Mouse (Mus musculus) spleen, adult 2 months (tissue): Measurements from ENCODE around the gene Strip1.

ENCODE experiments used
- CTCF ChIP-seq: fragments of 200-500 bp; IDR thresholded peaks from 2 replicates; pipeline ENCODE4 v1.5.1; 2011; ENCODE audit warnings: mild to moderate bottlenecking, inconsistent platforms; ENCODE audit not compliant: insufficient read depth, insufficient read length, insufficient replicate concordance; ENCODE audit errors: extremely low read depth
- POLR2A ChIP-seq: fragments of 200-500 bp; IDR thresholded peaks from 2 replicates; pipeline ENCODE4 v1.6.1; 2011; ENCODE audit warnings: low read depth, low read length, inconsistent platforms

DNA sequence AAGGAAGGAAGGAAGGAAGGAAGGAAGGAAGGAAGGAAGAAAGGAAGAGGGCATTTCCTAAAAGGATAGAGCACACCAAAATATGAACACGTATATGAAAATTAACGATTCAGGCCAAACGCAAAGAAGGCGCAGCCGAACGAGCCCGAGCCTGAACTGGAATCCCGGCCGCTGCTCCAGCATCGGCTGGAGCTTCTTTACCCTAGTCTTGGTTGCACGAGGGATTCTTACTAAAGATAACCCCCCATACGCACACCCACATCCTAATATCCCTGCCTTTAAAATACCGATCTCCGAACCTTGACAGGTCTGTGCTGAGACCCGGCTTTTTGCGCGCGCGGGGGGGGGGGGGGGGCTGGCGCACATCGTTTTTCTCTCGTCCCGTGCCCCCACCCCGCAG is 34.4 kb downstream of the Strip1 start:
- TF ChIP-seq CTCF (no peak), POLR2A (no peak)
